Mouse (Mus musculus) hindbrain, embryonic 14.5 days (tissue): Measurements from ENCODE around the gene Gm20696. TPM values are rescaled to one million over a fixed set of nuclear protein-coding genes. Genes with fewer than 3 reads are reported as not detected.

Experiments used
- ATAC-seq: fragments of 200-750 bp; cut with Nextera tagmentation; 2 replicates; pipeline ENCODE4 v1.8.0; 2017; ENCODE audit warnings: moderate number of reproducible peaks, mild to moderate bottlenecking, moderate TSS enrichment, moderate library complexity; ENCODE audit not compliant: low FRiP score
- DNase-seq: peaks from one replicate; pipeline ENCODE4 v3.0.0-alpha.2; 2015; ENCODE audit warnings: low spot score
- H3K27ac ChIP-seq: fragments of 300-500 bp; sonication (generic); 2 replicates; pipeline ENCODE4 v1.5.1; 2014; ENCODE audit warnings: mild to moderate bottlenecking, moderate library complexity
- H3K27me3 ChIP-seq: fragments of 300-500 bp; sonication (generic); 2 replicates; pipeline ENCODE4 v1.6.1; 2014; ENCODE audit warnings: mild to moderate bottlenecking, low read length, mixed read lengths; ENCODE audit not compliant: control insufficient read depth, insufficient read depth
- H3K36me3 ChIP-seq: fragments of 300-500 bp; sonication (generic); replicated peaks from 2 replicates; pipeline ENCODE4 v1.6.1; 2014; ENCODE audit not compliant: control insufficient read depth, insufficient read depth
- H3K4me1 ChIP-seq: fragments of 300-500 bp; sonication (generic); replicated peaks from 2 replicates; pipeline ENCODE4 v1.6.1; 2014; ENCODE audit warnings: antibody characterized with exemption, low read length, mixed read lengths; ENCODE audit not compliant: control insufficient read depth, insufficient read depth
- H3K4me2 ChIP-seq: fragments of 300-500 bp; sonication (generic); replicated peaks from 2 replicates; pipeline ENCODE4 v1.6.1; 2014; ENCODE audit warnings: mild to moderate bottlenecking, moderate library complexity
- H3K4me3 ChIP-seq: fragments of 300-500 bp; sonication (generic); replicated peaks from 2 replicates; pipeline ENCODE4 v1.5.1; 2014; ENCODE audit warnings: mild to moderate bottlenecking, low read length
- H3K9ac ChIP-seq: fragments of 300-500 bp; sonication (generic); 2 replicates; pipeline ENCODE4 v1.6.1; 2014
- H3K9me3 ChIP-seq: fragments of 300-500 bp; sonication (generic); 2 replicates; pipeline ENCODE4 v1.6.1; 2016; ENCODE audit warnings: low read length; ENCODE audit not compliant: control insufficient read depth
- WGBS: fragments of 180-500 bp; shearing (Covaris S2); extraction: QIAGEN DNeasy Blood & Tissue Kit; methylation state at CpG from one replicate; pipeline ENCODE4 v1.1.7; 2014; 5-methylcytosine and 5-hydroxymethylcytosine counted together
- polyA plus RNA-seq: library from polyadenylated mRNA; unstranded; fragments of >200 nt; fragmentation: Nextera tagmentation; extraction: Ambion mirVana; gene quantifications from 2 replicates; pipeline ENCODE4 v1.2.1, GENCODE M21; 2014

The Gm20696 gene
- polyA plus RNA-seq, 1 experiment from 2014 or later: 2.6 TPM

- Histone ChIP-seq H3K36me3 (no peaks in the 10 kb centered on the region), H3K27me3 (no peaks in the 10 kb centered on the region), H3K4me1 (no peaks in the 10 kb centered on the region), H3K9ac (no peak overlapping the region), H3K4me2 (no peak overlapping the region), H3K27ac (no peak overlapping the region), H3K4me3 (no peak overlapping the region), H3K9me3 (no peaks in the 10 kb centered on the region)
- 85% methylated on average over 2 of the region's 2 CpGs for WGBS
- DNase-seq (no peak), ATAC-seq (no peak)
Observed at GRCm38 (mm10) chr6:99385059-99385604, 281.5 kb downstream of the Gm20696 start.

GRCm38 (mm10) chr6:99383846-99384472 is 282.6 kb downstream of the Gm20696 start:
- Histone ChIP-seq H3K9ac (no peak overlapping the region), H3K4me2 (no peak overlapping the region), H3K27ac (no peak overlapping the region), H3K9me3 (no peaks in the 10 kb centered on the region), H3K4me1 (no peaks in the 10 kb centered on the region), H3K4me3 (no peak overlapping the region), H3K27me3 (no peaks in the 10 kb centered on the region), H3K36me3 (no peaks in the 10 kb centered on the region)
- no peak for DNase-seq
- ATAC-seq: no peak
- 80% methylated on average over 4 of the region's 4 CpGs for WGBS

GRCm38 (mm10) chr6:99380146-99380545 is 286.5 kb downstream of the Gm20696 start:
- peaks cover 15% of the 10 kb centered on the region; the same call in 1 of the 2 replicates for H3K4me1 ChIP-seq
- H3K4me2 ChIP-seq: no peak overlapping the region
- no peaks in the 10 kb centered on the region for H3K27me3 ChIP-seq
- 95% methylated on average over 5 of the region's 5 CpGs for WGBS
- H3K9ac ChIP-seq: no peak overlapping the region
- DNase-seq: no peak
- H3K9me3 ChIP-seq: no peaks in the 10 kb centered on the region
- no peak overlapping the region for H3K27ac ChIP-seq
- no peak overlapping the region for H3K4me3 ChIP-seq
- no peak for ATAC-seq
- no peaks in the 10 kb centered on the region for H3K36me3 ChIP-seq

GRCm38 (mm10) chr6:99378997-99379710 is 287.4 kb downstream of the Gm20696 start:
- Histone ChIP-seq H3K9ac (no peak overlapping the region), H3K27ac (no peak overlapping the region), H3K27me3 (no peaks in the 10 kb centered on the region), H3K9me3 (no peaks in the 10 kb centered on the region), H3K4me1 (peaks cover 18% of the 10 kb centered on the region; the same call in 1 of the 2 replicates), H3K36me3 (no peaks in the 10 kb centered on the region), H3K4me3 (no peak overlapping the region), H3K4me2 (no peak overlapping the region)
- WGBS: 72% methylated on average over 7 of the region's 7 CpGs
- ATAC-seq: no peak
- DNase-seq: no peak

GRCm38 (mm10) chr6:99377716-99378115 is 288.9 kb downstream of the Gm20696 start:
- WGBS: 53% methylated on average over 4 of the region's 4 CpGs
- peaks cover 18% of the 10 kb centered on the region; the same call in 1 of the 2 replicates for H3K4me1 ChIP-seq
- H3K9me3 ChIP-seq: no peaks in the 10 kb centered on the region
- no peak overlapping the region for H3K9ac ChIP-seq
- H3K4me2 ChIP-seq: no peak overlapping the region
- no peaks in the 10 kb centered on the region for H3K36me3 ChIP-seq
- ATAC-seq: no peak
- H3K4me3 ChIP-seq: no peak overlapping the region
- DNase-seq: no peak
- H3K27ac ChIP-seq: 0 out of 2 replicates have a peak overlapping the region, but pooled peaks have one; percentile 20
- H3K27me3 ChIP-seq: no peaks in the 10 kb centered on the region

GRCm38 (mm10) chr6:99377131-99377530 is 289.5 kb downstream of the Gm20696 start:
- 70% methylated on average over 2 of the region's 2 CpGs for WGBS
- H3K27me3 ChIP-seq: no peaks in the 10 kb centered on the region
- H3K4me2 ChIP-seq: no peak overlapping the region
- no peaks in the 10 kb centered on the region for H3K36me3 ChIP-seq
- H3K27ac ChIP-seq: 0 out of 2 replicates have a peak overlapping the region, but pooled peaks have one; percentile 20
- H3K4me1 ChIP-seq: peaks cover 18% of the 10 kb centered on the region; the same call in 1 of the 2 replicates
- DNase-seq (no peak), ATAC-seq (no peak)
- no peak overlapping the region for H3K9ac ChIP-seq
- H3K9me3 ChIP-seq: no peaks in the 10 kb centered on the region
- H3K4me3 ChIP-seq: no peak overlapping the region

GRCm38 (mm10) chr6:99376721-99377120 is 289.9 kb downstream of the Gm20696 start:
- Histone ChIP-seq H3K27me3 (no peaks in the 10 kb centered on the region), H3K4me3 (no peak overlapping the region), H3K9ac (no peak overlapping the region), H3K9me3 (no peaks in the 10 kb centered on the region), H3K4me1 (peaks cover 18% of the 10 kb centered on the region; the same call in 1 of the 2 replicates), H3K27ac (no peak overlapping the region), H3K4me2 (no peak overlapping the region), H3K36me3 (no peaks in the 10 kb centered on the region)
- ATAC-seq (no peak), DNase-seq (no peak)
- WGBS: 83% methylated on average over 8 of the region's 8 CpGs

- H3K4me2 ChIP-seq: no peak overlapping the region
- H3K36me3 ChIP-seq: no peaks in the 10 kb centered on the region
- no peak overlapping the region for H3K4me3 ChIP-seq
- H3K27me3 ChIP-seq: no peaks in the 10 kb centered on the region
- WGBS: 51% methylated on average over 6 of the region's 6 CpGs
- no peak overlapping the region for H3K27ac ChIP-seq
- DNase-seq (no peak), ATAC-seq (no peak)
- H3K9ac ChIP-seq: no peak overlapping the region
- H3K9me3 ChIP-seq: no peaks in the 10 kb centered on the region
- peaks cover 18% of the 10 kb centered on the region; the same call in 1 of the 2 replicates for H3K4me1 ChIP-seq
Observed at GRCm38 (mm10) chr6:99375865-99376264, 290.7 kb downstream of the Gm20696 start.

- Histone ChIP-seq H3K27ac (no peak overlapping the region), H3K36me3 (no peaks in the 10 kb centered on the region), H3K4me1 (peaks cover 18% of the 10 kb centered on the region; the same call in 1 of the 2 replicates), H3K27me3 (no peaks in the 10 kb centered on the region), H3K4me2 (no peak overlapping the region), H3K9ac (no peak overlapping the region), H3K9me3 (no peaks in the 10 kb centered on the region), H3K4me3 (no peak overlapping the region)
- no peak for ATAC-seq
- DNase-seq: no peak
- 78% methylated on average over 4 of the region's 4 CpGs for WGBS
Observed at GRCm38 (mm10) chr6:99375376-99375775, 291.2 kb downstream of the Gm20696 start.
